ENCODE assay signal across 8 mouse cellular contexts in genomic region chr8:121262728-121263389, GRCm38 (mm10).
DNase-seq lines count a peak whose midpoint lies in the region; ATAC-seq lines count a peak whose summit lies in the region.

No protein-coding gene starts in this region.

- H3K27me3 ChIP-seq in forebrain, embryonic 10.5 days (ENCODE audit: poor library complexity, severe bottlenecking) = peaks cover 11% of the 10 kb centered on the region; the same call in 1 of the 2 replicates
- H3K27me3 ChIP-seq in forebrain, embryonic 15.5 days = no peaks in the 10 kb centered on the region
- H3K27me3 ChIP-seq in kidney, embryonic 15.5 days = peaks cover 14% of the 10 kb centered on the region
- no peaks in the 10 kb centered on the region for H3K27me3 ChIP-seq in forebrain, embryonic 14.5 days (replicated peaks; ENCODE audit: control insufficient read depth, insufficient read depth, low read length)

- no peak overlapping the region for H3K4me2 ChIP-seq in forebrain, embryonic 15.5 days (replicated peaks)
- peak overlapping the region; percentile 28 for H3K4me2 ChIP-seq in kidney, embryonic 15.5 days
- no peak overlapping the region for H3K4me2 ChIP-seq in forebrain, embryonic 14.5 days (ENCODE audit: low read length)

- peak overlapping the region; percentile 51 for H3K27ac ChIP-seq in forebrain, embryonic 10.5 days
- no peak overlapping the region for H3K27ac ChIP-seq in forebrain, embryonic 15.5 days (replicated peaks)
- H3K27ac ChIP-seq in kidney, embryonic 15.5 days = peak overlapping the region; percentile 70
- H3K27ac ChIP-seq in forebrain, embryonic 14.5 days (ENCODE audit: low read depth, low read length) = no peak overlapping the region

- ATAC-seq in forebrain, embryonic 15.5 days (replicated peaks) = no peak
- 0 out of 2 replicates have a peak, but pooled peaks have one; percentile 28 for ATAC-seq in kidney, embryonic 15.5 days (replicated peaks; ENCODE audit: low FRiP score)
- no peak for ATAC-seq in forebrain, embryonic 14.5 days

- H3K4me3 ChIP-seq in forebrain, embryonic 10.5 days = no peak overlapping the region
- H3K4me3 ChIP-seq in forebrain, embryonic 15.5 days = no peak overlapping the region
- no peak overlapping the region for H3K4me3 ChIP-seq in kidney, embryonic 15.5 days (replicated peaks)
- no peak overlapping the region for H3K4me3 ChIP-seq in forebrain, embryonic 14.5 days (ENCODE audit: low read depth, low read length)

- H3K9ac ChIP-seq in forebrain, embryonic 15.5 days (replicated peaks) = no peak overlapping the region
- H3K9ac ChIP-seq in kidney, embryonic 15.5 days = no peak overlapping the region
- H3K9ac ChIP-seq in forebrain, embryonic 14.5 days (ENCODE audit: low read length) = no peak overlapping the region

- no peak for DNase-seq in forebrain, embryonic 10.5 days (ENCODE audit: extremely low spot score, low spot score)
- peak; percentile 85 for DNase-seq in heart, adult 8-10 months (ENCODE audit: low spot score)
- peak; percentile 61 for DNase-seq in lung, postnatal 14 days
- no peak for DNase-seq in left cerebral cortex, adult 8-10 months (ENCODE audit: low spot score in 2 of 2)
- no peak for DNase-seq in forebrain, embryonic 14.5 days (ENCODE audit: low spot score)
- DNase-seq in layer of hippocampus, postnatal 36 days = no peak

- H3K36me3 ChIP-seq in forebrain, embryonic 10.5 days (replicated peaks) = no peaks in the 10 kb centered on the region
- no peaks in the 10 kb centered on the region for H3K36me3 ChIP-seq in forebrain, embryonic 15.5 days
- no peaks in the 10 kb centered on the region for H3K36me3 ChIP-seq in kidney, embryonic 15.5 days
- no peaks in the 10 kb centered on the region for H3K36me3 ChIP-seq in forebrain, embryonic 14.5 days (ENCODE audit: control insufficient read depth, insufficient read depth, low read length)

- H3K9me3 ChIP-seq in forebrain, embryonic 10.5 days = no peaks in the 10 kb centered on the region
- no peaks in the 10 kb centered on the region for H3K9me3 ChIP-seq in forebrain, embryonic 15.5 days
- no peaks in the 10 kb centered on the region for H3K9me3 ChIP-seq in kidney, embryonic 15.5 days (replicated peaks)
- no peaks in the 10 kb centered on the region for H3K9me3 ChIP-seq in forebrain, embryonic 14.5 days (replicated peaks; ENCODE audit: control insufficient read depth, low read length)

- peaks cover 46% of the 10 kb centered on the region for H3K4me1 ChIP-seq in forebrain, embryonic 10.5 days
- H3K4me1 ChIP-seq in forebrain, embryonic 15.5 days = no peaks in the 10 kb centered on the region
- peaks cover 54% of the 10 kb centered on the region for H3K4me1 ChIP-seq in kidney, embryonic 15.5 days
- no peaks in the 10 kb centered on the region for H3K4me1 ChIP-seq in forebrain, embryonic 14.5 days (ENCODE audit: control insufficient read depth, insufficient read depth, low read length)

- WGBS in forebrain, embryonic 10.5 days = 84% methylated on average over 21 of the region's 21 CpGs
- WGBS in forebrain, embryonic 15.5 days = 86% methylated on average over 21 of the region's 21 CpGs
- WGBS in kidney, embryonic 15.5 days = 59% methylated on average over 21 of the region's 21 CpGs
- WGBS in forebrain, embryonic 14.5 days = 82% methylated on average over 21 of the region's 21 CpGs

Comparison
In these comparisons a context has a peak if more than half of its experiments do, and no peak if none do; other contexts are left out.
1. H3K27ac ChIP-seq: peak in forebrain, embryonic 10.5 days (single experiment) and kidney, embryonic 15.5 days (single experiment); none in forebrain, embryonic 15.5 days (single experiment) and forebrain, embryonic 14.5 days (single experiment).
2. DNase-seq: peak in heart, adult 8-10 months (single experiment) and lung, postnatal 14 days (single experiment); none in forebrain, embryonic 10.5 days (single experiment), left cerebral cortex, adult 8-10 months (0 of 2), forebrain, embryonic 14.5 days (single experiment) and layer of hippocampus, postnatal 36 days (0 of 2).